Mouse (Mus musculus): ENCODE measurements around the gene Plac1. TPM values are rescaled to one million over a fixed set of nuclear protein-coding genes. Genes with fewer than 3 reads are reported as not detected.

The Plac1 gene
- total RNA-seq, 2 experiments from 2014 or later = not detected

DNA sequence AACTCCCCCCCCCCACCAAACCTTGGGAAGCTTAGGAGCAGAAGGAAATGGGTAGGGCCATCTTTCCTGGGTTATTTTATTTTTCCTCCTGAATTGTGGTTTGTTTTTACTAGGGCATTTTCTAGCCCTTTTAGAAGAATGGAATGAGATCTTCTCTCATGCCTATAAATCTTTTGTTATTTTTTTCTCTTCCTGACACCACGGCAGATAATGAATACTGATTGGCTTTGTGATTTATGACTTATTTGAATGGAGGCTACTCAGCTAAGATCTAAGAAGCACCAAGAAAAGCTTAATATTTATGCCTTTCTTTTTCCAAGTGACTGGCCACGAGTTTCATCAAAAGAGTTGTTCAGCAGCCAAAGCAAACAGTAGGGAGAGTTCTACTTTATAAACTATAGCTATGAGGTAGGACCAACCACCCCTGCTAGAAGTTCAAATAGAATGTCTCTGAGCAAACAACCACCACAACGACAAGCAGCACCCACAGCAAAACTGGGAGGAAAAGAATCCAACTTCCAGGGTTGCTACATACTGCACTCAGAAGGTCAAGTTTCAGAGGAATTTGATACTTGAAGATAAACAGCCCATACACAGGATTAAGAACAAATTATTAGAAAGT is 35.1 kb downstream of the Plac1 start:
- DNase-seq (ENCODE audit: extremely low spot score in 1 of 2, low spot score in 1 of 2) = no peak

DNA sequence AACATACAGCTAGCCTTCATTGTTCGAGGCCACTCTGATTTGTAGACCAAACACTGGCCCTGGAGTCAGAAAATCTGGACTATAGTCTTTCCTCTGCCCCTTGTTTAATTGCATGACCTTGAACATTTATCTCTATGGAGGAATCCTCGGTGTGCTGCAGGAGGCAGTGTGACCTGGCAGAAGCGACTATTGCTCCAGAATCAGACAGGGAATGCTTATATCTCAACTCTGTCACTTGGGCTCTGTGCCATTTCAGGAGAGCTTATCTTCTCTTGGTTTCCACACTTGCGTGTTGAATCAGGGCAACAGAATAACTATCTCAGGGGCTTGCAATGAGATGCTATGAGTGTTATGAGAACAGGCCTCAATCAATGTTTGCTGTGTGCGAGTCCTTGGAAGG is 38.3 kb downstream of the Plac1 start:
- no peak for DNase-seq (ENCODE audit: extremely low spot score in 1 of 2, low spot score in 1 of 2)

DNA sequence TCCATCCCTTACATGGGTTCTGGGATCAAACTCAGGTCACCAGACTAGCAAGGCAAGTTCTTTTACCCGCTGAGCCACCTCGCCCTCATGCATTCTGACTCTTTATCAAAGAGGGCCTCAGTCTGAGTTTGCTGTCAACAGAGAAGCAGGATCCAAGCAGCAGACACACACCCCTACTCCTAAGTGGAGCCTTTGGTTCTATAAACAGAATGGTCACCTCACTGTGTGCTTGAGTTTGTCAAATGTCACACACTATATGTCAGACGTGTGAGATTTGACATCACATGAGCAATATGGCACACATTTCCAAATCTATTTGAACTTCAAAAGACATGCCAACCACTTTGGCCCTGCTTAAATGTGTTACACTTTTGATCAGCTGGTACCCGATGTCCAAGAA is 42.2 kb downstream of the Plac1 start:
- DNase-seq (ENCODE audit: extremely low spot score in 1 of 2, low spot score in 1 of 2) = no peak

DNA sequence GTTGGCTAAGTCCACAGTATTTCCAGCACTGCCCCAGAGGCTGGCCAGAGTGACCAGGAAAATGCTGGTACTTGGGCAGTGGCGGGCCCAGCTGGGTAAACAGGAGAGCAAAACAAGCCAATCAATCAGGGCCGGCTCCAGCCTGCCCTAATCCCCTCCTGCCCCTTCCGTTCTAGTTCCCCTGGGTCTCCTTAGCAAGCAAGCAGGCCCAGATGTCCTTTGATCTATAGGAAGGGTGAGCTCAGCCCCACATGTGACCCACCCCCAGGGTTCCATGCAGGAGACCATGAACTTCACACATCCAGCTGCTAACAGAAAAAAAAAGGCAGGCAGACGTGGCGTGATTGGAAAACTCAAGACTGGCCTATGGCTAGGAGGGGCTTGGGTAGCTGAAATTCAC is 43.5 kb downstream of the Plac1 start:
- DNase-seq (ENCODE audit: extremely low spot score in 1 of 2, low spot score in 1 of 2) = no peak

DNA sequence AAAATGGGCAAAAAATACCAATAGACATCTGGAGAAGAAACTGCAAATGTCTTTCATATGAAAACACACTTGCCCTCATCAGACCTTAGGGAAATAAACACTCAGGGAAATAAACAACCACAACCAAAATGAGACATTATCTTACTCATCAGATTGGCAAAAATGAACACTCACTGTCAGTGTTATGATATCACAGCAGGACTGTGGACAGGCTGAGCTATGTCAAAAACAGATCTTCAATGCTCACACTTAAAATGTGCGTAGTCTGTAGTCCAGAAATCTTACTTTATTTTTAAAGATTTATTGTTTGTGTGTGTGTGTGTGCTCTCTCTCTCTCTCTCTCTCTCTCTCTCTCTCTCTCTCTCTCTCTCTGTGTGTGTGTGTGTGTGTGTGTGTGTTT is 51.2 kb downstream of the Plac1 start:
- DNase-seq (ENCODE audit: extremely low spot score in 1 of 2, low spot score in 1 of 2) = no peak

DNA sequence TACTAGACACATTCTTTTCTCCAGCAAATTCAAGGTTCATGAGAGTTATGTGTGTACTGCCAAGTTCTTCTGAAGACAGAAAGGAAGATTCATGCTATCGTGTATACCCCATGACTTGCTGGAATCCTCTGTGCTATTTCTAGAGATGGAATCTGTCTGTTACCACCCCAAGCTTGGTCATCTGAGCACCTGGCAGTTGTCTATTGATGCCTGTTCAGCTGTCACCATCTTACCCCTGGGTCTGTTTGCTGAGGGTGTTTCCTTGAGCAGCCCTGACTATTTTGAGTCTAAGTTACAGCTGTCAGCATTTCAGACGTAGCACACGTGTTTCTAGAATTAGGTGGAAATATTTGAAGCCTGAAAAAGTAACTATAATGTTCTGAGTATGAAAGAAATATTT is 60.1 kb downstream of the Plac1 start:
- DNase-seq (ENCODE audit: extremely low spot score in 1 of 2, low spot score in 1 of 2) = no peak

DNA sequence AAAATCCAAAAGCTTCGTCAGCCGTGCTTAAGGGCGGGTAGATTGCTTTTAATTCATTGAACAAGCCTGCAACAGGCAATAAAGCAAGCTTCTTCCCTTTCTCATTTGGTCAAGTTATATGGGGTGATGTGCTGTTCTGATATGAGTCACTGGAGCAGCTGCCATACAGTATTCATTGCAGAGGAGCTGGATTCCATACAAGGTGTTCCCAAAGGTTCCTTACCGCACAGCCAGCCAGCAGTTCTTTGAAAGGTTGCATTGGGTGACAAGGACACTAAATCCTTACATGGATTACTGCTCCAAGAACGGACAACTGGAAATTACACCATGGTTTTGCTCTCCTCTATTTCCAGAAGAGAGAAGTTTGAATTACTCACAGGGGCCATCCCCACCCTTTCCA is 63.6 kb downstream of the Plac1 start:
- DNase-seq (ENCODE audit: extremely low spot score in 1 of 2, low spot score in 1 of 2) = no peak

DNA sequence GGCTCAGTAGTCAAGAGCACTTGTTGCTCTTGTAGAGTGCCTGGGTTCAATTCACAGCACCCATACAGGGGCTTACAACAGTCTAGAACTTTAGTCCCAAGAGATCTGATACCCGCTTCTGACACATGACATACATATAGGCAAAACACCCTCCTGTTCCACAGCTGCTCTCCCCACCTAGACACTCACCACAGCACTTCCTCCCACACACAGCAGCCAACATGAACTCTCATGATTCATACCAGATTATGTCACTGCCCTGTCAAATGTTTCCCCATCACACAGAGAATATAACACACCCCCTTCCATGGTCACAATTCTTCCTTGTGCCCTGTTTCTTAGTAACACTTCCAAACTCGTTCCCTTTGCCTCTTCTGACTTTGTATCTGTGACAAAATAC is 71.3 kb downstream of the Plac1 start:
- no peak for DNase-seq (ENCODE audit: extremely low spot score in 1 of 2, low spot score in 1 of 2)

DNA sequence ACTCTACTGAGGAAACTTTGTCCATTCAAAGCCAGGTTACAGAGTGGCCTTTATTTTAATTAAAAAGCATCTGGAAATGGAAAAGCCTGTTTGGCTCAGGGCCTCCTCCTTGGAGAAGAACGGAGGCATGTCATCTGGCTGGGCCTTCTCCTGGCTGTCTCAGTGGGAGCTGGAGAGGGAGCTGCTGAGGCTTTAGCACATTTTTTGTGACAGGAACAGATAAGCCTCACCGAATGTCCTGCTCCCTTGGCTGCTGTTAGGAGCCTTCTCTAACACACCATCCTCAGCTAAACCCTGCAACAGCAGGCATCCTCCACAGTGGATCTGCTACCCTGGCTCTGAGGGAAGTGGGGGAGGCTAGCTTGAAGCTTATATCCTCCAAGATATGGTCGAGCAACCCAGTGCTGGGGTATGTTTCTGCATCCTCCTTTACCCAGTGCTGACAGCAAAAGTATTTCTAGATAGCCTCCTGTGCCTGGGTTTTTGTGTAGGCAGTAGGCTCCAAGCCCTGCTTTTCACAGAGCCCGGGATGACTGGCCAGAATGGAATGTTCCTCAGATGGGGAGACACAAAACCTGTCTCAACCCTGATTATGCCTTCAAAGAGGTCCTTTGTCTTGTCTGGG is 72.9 kb downstream of the Plac1 start:
- DNase-seq (ENCODE audit: extremely low spot score in 1 of 2, low spot score in 1 of 2) = no peak

DNA sequence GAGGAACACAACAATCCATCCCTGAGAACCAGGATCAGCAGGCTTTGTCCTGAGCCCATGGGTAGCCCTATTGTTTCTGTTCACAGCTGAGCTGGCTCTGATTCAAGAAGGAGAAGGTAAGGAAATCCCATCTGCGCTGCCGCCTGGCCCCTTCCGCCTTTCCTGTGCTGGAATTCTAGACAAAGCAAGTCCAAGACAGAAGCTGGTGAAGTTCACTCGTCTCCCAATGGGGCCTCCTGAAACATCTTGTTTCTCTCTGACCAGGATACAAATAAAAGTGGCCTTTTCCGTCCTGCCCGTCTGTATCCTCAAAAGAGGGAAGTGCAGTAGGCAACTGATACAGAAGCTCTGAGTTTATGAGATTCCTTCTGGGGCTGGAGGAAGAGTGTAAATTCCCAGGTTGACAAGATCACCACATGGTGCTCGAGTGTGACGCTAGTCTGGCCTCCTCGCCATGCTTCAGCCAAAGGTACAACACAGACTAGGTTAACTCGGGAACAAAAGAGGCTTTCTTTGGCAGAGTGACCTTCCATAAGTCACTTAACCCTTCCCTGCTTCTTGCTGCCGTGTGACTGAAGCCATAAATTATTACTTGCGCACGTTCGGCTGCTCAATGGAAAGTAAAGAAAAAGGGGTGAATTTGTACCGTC is 73.5 kb downstream of the Plac1 start:
- no peak for DNase-seq (ENCODE audit: extremely low spot score in 1 of 2, low spot score in 1 of 2)

DNA sequence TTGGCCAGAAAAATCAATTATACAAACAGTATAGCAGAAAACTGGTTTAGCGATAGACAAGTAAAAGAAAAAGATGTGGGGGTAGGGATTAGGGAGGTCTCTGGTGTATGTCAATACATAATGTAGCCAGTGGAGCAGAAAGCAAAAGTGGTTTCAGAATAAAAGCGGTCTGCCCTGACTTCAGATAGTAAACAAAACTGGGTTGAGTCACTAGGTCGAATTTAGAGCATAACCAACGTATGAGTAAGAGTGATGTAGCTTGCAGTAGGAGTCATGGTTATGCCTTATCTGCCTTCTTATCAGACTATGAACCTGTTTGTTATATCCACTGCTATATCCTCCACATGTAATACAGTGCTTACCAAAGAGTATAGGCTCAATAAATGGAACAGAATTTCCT is 77.3 kb downstream of the Plac1 start:
- DNase-seq (ENCODE audit: extremely low spot score in 1 of 2, low spot score in 1 of 2) = no peak

DNA sequence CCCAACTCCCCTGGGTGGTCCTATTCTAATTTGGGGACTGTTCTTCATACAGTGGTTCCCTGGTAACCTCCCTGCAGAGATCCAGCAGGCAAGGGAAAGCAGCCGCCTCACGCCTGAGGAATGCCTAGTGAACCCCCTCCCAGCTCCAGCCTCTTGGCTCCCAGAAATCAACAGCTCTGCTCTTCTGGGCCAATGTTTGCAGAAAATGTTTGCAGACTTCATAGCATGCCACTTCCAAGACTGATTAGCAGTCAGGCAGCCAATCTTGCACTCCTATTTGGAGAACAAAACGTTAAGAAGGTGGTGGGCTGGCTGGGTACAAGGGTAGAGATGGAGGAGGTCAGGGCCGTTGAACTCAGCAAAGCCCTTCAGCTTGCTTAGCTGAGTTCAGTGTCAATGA is 78.3 kb downstream of the Plac1 start:
- DNase-seq (ENCODE audit: extremely low spot score in 1 of 2, low spot score in 1 of 2) = no peak

DNA sequence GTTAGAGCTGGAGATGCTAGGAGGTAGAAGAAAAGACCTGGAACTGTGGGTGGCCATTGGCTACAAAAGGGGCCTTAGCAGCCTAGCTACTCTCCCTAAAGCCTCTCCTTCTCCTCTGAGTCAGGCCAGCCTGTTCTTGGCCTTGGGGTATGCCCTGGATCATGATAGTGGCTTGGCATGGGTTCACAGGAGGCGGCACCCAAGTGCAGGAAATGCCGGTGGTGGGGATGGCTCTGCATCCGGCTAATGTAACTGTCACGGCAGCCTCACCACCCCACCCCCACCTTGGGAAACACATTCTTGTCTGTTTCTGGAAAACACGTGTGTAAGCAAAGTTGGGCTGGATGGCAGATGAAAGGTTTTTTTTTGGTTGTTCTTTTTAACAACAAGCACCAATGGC is 78.8 kb downstream of the Plac1 start:
- no peak for DNase-seq (ENCODE audit: extremely low spot score in 1 of 2, low spot score in 1 of 2)

DNA sequence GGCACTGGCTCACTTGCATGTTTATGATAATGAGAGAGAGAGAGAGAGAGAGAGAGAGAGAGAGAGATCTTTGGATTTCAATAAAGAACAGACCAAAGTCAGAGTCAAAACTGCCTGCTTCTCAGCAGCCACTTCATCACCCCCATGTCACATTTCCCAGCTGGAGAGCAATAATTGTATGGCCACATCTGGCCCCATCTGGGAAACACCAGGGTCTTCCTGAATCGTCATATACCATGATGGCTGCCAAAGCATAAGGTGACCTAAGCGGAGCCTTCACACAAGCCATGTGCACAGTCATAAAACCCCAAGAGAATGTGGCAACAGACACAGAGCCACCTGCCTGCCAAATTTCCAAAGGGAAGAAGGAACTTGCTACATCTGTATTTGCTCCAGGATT is 91.9 kb downstream of the Plac1 start:
- no peak for DNase-seq (ENCODE audit: extremely low spot score in 1 of 2, low spot score in 1 of 2)

DNA sequence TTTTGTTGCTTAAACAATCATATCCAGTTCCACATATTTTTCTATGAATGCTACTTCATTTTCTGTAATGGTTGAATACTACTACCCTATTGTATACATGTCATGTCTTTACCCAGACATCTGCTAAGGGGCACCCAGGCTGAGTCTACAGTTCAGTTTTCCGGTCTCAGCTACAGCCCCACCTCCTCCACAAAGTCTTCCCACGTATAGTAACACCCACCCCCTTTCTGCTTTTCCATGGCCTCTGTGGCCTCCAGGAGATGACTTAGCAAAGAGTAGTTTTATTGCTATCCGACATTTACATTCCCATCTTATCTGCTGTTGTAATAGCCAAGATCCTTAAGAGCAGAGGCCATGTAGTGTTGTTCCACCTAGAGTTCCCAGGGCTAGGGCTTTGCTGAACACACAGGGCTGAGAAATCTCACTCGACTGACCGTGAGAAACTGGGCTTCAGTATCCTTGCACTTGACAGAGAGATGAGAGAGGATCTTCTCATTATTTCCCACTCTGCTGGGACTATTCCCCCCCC is 93.5 kb downstream of the Plac1 start:
- DNase-seq (ENCODE audit: extremely low spot score in 1 of 2, low spot score in 1 of 2) = no peak

DNA sequence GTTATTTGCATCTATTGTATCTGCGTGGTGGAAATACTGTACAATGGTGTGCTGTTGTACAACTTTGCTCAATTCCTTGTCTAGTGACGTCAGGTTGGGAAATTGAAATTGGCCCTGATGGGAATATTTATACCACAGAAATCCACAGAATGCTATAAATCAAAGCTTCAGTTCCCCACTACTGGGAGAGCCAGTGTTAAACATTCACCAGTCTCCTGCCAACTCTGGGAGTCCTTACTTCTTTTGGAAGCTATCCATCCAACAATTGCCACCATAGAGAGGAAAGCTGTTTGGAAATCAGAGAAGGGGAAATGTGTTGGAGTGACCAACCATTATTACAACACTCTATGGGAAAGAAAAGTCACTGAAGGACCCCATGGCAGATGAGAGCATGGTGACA is 100.3 kb downstream of the Plac1 start:
- no peak for DNase-seq (ENCODE audit: extremely low spot score in 1 of 2, low spot score in 1 of 2)

DNA sequence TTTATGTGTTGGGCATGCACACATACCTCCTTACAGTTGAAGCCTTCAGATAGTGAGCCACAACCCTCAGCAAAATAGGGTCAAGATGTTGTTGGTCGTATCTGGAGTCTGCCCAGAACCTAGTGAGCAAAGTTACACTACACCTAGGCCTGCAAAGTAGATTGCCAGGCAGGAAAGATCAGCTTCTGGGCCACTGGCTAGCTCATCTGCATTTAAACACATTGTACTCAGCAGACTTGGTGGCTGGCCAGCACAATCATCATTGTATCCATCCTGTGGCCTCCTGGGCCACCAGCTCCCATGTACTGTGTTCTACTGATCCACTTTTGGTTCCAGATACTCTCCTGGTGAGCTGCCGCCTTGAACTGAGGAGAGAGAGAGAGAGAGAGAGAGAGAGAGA is 102.8 kb downstream of the Plac1 start:
- no peak for DNase-seq (ENCODE audit: extremely low spot score in 1 of 2, low spot score in 1 of 2)

DNA sequence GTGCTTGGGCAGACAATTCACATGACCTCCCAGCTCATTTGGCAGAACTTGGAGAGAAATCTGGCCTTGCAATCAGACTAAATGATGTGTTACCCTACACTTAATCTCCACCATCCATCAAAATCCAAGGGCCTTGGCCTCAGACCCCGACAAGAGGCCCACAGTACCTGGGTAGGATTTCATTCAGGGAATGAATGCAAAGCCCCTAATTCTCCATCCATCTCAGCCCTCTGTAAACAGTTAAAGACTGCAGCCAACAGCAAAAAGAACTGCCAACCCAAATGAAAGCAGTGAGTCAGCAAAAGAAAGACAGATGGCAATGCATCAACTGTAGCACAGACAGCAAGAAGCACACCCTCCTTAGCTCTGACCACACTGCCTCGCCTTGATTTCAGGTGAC is 110.4 kb downstream of the Plac1 start:
- DNase-seq (ENCODE audit: extremely low spot score in 1 of 2, low spot score in 1 of 2) = no peak

DNA sequence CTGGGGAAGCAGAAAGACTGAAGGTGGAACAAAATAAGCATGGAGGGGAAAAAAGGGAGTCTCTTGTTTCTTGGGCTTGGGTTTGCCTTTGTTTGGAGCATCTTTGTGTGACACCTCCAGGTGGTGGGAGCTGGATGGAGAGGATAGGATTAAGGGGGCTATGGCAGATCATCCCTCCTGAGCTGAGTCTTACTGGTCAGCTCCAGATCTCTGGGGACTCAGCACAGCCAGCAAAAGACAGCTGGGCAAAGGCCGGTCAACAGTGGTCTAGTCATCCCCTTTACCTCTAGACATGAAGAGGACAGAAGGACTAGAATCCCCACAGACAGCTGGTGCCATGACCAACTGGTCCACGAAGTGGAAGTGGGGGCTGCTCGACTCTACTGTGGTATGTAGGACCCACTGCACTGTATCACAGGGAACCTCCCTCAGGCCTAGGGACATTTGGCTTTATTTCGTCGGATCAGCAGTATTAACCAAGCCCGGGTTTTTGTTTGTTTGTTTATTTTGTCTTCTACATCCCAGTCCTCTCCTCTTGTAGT is 113.3 kb downstream of the Plac1 start:
- DNase-seq (ENCODE audit: extremely low spot score in 1 of 2, low spot score in 1 of 2) = no peak

DNA sequence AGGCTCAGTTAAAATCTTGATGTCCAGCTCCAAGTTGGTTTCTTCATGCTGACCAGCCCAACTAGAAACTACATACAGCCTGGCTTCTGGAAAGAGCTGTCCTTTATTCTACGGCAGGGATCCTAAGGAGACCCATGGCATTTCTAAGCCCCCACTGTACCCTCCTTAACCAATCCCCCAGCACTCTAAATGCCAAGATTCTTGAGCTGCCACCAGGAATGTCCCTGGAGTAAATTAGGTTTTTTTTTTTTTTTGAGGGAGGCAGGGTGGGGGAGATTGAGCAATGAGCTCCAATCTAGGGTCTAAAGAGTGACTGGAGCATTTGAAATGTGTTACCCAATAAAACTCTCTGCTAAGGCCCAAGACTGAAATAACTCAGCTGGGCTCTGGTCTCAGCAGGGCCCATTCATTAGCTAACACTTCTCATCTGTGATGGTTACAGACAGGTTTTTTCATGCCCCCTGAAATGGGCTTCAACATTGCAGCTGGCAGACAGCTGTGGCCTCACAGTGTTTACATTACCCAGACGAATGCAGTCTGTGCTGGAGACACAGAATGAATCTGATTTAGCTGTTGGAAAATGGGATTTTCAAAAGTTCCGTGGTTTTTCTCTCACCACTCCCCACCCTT is 114.0 kb downstream of the Plac1 start:
- no peak for DNase-seq (ENCODE audit: extremely low spot score in 1 of 2, low spot score in 1 of 2)

DNA sequence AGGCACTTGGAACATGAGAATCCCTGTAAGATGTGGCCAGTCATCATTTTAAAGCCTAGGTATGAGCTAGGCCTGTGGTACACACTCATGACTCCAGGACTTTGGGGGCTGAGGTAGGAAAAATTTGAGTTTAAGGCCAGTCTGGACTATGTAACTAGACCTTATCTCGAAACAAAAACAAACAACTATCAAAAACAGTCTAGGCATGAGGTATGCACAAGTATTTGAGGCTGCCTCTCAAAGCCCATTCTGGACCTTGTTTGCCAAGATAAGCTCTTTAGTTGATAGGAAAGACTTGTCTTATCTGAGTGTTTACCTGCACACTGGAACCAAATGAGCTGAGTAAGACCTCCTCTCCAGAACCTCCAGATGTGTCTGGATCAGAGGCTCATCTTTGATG is 116.3 kb downstream of the Plac1 start:
- no peak for DNase-seq (ENCODE audit: extremely low spot score in 1 of 2, low spot score in 1 of 2)
